Mouse (Mus musculus) midbrain, embryonic 11.5 days (tissue): ENCODE results near the gene BC024978. TPM values are rescaled to one million over a fixed set of nuclear protein-coding genes. Genes with fewer than 3 reads are reported as not detected.

Experiments
- ATAC-seq: fragments of 200-750 bp; cut with Nextera tagmentation; 2 replicates; pipeline ENCODE4 v1.8.0; 2017; ENCODE audit warnings: moderate TSS enrichment, moderate library complexity; ENCODE audit not compliant: low FRiP score
- DNase-seq: peaks from one replicate; pipeline ENCODE4 v3.0.0; 2015; ENCODE audit warnings: low spot score; ENCODE audit errors: missing footprints
- H3K27ac ChIP-seq: fragments of 300-500 bp; sonication (generic); 2 replicates; pipeline ENCODE4 v1.5.1; 2014; ENCODE audit warnings: low read depth, low read length
- H3K27me3 ChIP-seq: fragments of 300-500 bp; sonication (generic); 2 replicates; pipeline ENCODE4 v1.6.1; 2014; ENCODE audit warnings: mild to moderate bottlenecking, low read length, moderate library complexity, mixed read lengths; ENCODE audit not compliant: control insufficient read depth, insufficient read depth
- H3K36me3 ChIP-seq: fragments of 300-500 bp; sonication (generic); 2 replicates; pipeline ENCODE4 v1.6.1; 2014; ENCODE audit warnings: mild to moderate bottlenecking, low read length, moderate library complexity, mixed read lengths; ENCODE audit not compliant: control insufficient read depth, insufficient read depth
- H3K4me1 ChIP-seq: fragments of 300-500 bp; sonication (generic); 2 replicates; pipeline ENCODE4 v1.6.1; 2014; ENCODE audit warnings: low read length; ENCODE audit not compliant: control insufficient read depth, insufficient read depth
- H3K4me2 ChIP-seq: fragments of 300-500 bp; sonication (generic); 2 replicates; pipeline ENCODE4 v1.6.1; 2014; ENCODE audit warnings: mild to moderate bottlenecking, moderate library complexity
- H3K4me3 ChIP-seq: fragments of 300-500 bp; sonication (generic); 2 replicates; pipeline ENCODE4 v1.5.1; 2014; ENCODE audit warnings: low read depth, low read length
- H3K9ac ChIP-seq: fragments of 300-500 bp; sonication (generic); 2 replicates; pipeline ENCODE4 v1.6.1; 2014; ENCODE audit warnings: low read length
- H3K9me3 ChIP-seq: fragments of 300-500 bp; sonication (generic); 2 replicates; pipeline ENCODE4 v1.6.1; 2016; ENCODE audit warnings: low read length; ENCODE audit not compliant: control insufficient read depth
- WGBS: fragments of 180-500 bp; shearing (Covaris S2); extraction: QIAGEN DNeasy Blood & Tissue Kit; methylation state at CpG from one replicate; pipeline ENCODE4 v1.1.7; 2014; 5-methylcytosine and 5-hydroxymethylcytosine counted together
- polyA plus RNA-seq: library from polyadenylated mRNA; unstranded; fragments of >200 nt; fragmentation: Nextera tagmentation; extraction: Ambion mirVana; gene quantifications from 2 replicates; pipeline ENCODE4 v1.2.1, GENCODE M21; 2014

Gene BC024978
- polyA plus RNA-seq, 1 experiment from 2014 or later, result 4.0 TPM

DNA sequence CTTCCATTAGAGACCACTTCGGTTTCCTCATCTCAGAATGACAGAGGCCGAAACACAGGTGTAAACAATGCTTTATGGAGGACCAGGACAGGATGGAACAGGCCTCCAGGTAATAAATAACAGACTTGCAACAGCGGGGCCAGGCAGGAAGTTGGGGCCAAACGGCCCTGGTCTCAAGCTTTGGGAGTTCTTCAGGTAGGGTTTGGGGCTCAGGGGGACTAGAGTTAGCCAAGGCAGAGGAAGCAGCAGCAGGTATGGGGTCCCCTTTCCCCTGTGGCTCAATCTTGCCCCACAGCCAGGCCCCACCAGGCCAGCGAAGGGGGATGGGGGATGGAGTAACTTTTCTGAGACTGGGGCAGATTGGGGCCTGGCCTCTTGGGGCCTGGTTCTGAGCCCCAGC lies 27.2 kb upstream of the BC024978 start:
- H3K4me1 ChIP-seq, result peaks cover 29% of the 10 kb centered on the region
- no peak overlapping the region for H3K4me3 ChIP-seq
- no peak overlapping the region for H3K9ac ChIP-seq
- peaks cover 5% of the 10 kb centered on the region; the same call in 1 of the 2 replicates for H3K36me3 ChIP-seq
- H3K27me3 ChIP-seq, result no peaks in the 10 kb centered on the region
- no peak for DNase-seq
- H3K9me3 ChIP-seq, result no peaks in the 10 kb centered on the region
- WGBS, result 95% methylated on average over 5 of the region's 5 CpGs
- no peak overlapping the region for H3K4me2 ChIP-seq
- no peak overlapping the region for H3K27ac ChIP-seq
- no peak for ATAC-seq

- Histone ChIP-seq H3K27ac (no peak overlapping the region), H3K36me3 (no peaks in the 10 kb centered on the region), H3K4me3 (no peak overlapping the region), H3K9me3 (no peaks in the 10 kb centered on the region), H3K27me3 (no peaks in the 10 kb centered on the region), H3K4me1 (peaks cover 5% of the 10 kb centered on the region), H3K4me2 (no peak overlapping the region), H3K9ac (no peak overlapping the region)
- no peak for DNase-seq
- 96% methylated on average over 3 of the region's 3 CpGs for whole genome bisulfite sequencing
- ATAC-seq, result no peak
These were observed 24.6 kb upstream of the BC024978 start for GRCm38 (mm10) chr7:27170981-27171380.

DNA sequence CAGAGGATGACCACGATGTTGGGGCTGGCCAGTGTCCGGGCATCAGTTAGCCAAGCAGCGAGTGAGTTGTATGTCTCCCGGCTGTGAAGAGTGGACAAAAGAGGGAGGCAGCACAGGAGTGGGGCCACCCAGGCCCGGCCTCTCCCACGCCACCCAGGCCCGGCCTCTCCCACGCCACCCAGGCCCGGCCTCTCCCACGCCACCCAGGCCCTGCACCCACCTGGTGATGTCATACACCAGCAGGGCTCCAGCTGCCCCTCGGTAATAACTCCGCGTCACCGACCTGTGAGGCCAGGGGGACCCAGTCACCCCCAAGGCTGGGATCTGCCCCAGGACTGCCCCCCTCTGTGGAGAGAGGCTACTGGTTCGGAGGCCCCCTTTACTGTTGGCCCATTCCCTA lies 21.1 kb upstream of the BC024978 start:
- H3K27ac ChIP-seq, result no peak overlapping the region
- H3K9me3 ChIP-seq, result no peaks in the 10 kb centered on the region
- no peaks in the 10 kb centered on the region for H3K27me3 ChIP-seq
- ATAC-seq, result no peak
- H3K4me2 ChIP-seq, result no peak overlapping the region
- no peak overlapping the region for H3K9ac ChIP-seq
- no peak overlapping the region for H3K4me3 ChIP-seq
- H3K36me3 ChIP-seq, result no peaks in the 10 kb centered on the region
- no peak for DNase-seq
- peaks cover 5% of the 10 kb centered on the region for H3K4me1 ChIP-seq
- WGBS, result 93% methylated on average over 15 of the region's 15 CpGs

GRCm38 (mm10) chr7:27174896-27175295 lies 20.7 kb upstream of the BC024978 start:
- 97% methylated on average over 7 of the region's 7 CpGs for WGBS
- no peak overlapping the region for H3K27ac ChIP-seq
- H3K4me3 ChIP-seq, result no peak overlapping the region
- no peaks in the 10 kb centered on the region for H3K27me3 ChIP-seq
- H3K9me3 ChIP-seq, result no peaks in the 10 kb centered on the region
- no peak overlapping the region for H3K4me2 ChIP-seq
- H3K36me3 ChIP-seq, result no peaks in the 10 kb centered on the region
- H3K9ac ChIP-seq, result no peak overlapping the region
- DNase-seq, result no peak
- ATAC-seq, result no peak
- peaks cover 6% of the 10 kb centered on the region for H3K4me1 ChIP-seq

- ATAC-seq (peak; percentile 8; the same call in 1 of the 2 replicates), DNase-seq (no peak)
- peak overlapping the region; percentile 72 for H3K4me3 ChIP-seq
- H3K36me3 ChIP-seq, result no peaks in the 10 kb centered on the region
- H3K27ac ChIP-seq, result peak overlapping the region; percentile 87
- H3K4me2 ChIP-seq, result peak overlapping the region; percentile 44
- H3K4me1 ChIP-seq, result peaks cover 8% of the 10 kb centered on the region
- H3K27me3 ChIP-seq, result no peaks in the 10 kb centered on the region
- peak overlapping the region; percentile 66 for H3K9ac ChIP-seq
- 31% methylated on average over 4 of the region's 4 CpGs for WGBS
- no peaks in the 10 kb centered on the region for H3K9me3 ChIP-seq
These were observed 17.6 kb upstream of the BC024978 start for GRCm38 (mm10) chr7:27177942-27178323.

DNA sequence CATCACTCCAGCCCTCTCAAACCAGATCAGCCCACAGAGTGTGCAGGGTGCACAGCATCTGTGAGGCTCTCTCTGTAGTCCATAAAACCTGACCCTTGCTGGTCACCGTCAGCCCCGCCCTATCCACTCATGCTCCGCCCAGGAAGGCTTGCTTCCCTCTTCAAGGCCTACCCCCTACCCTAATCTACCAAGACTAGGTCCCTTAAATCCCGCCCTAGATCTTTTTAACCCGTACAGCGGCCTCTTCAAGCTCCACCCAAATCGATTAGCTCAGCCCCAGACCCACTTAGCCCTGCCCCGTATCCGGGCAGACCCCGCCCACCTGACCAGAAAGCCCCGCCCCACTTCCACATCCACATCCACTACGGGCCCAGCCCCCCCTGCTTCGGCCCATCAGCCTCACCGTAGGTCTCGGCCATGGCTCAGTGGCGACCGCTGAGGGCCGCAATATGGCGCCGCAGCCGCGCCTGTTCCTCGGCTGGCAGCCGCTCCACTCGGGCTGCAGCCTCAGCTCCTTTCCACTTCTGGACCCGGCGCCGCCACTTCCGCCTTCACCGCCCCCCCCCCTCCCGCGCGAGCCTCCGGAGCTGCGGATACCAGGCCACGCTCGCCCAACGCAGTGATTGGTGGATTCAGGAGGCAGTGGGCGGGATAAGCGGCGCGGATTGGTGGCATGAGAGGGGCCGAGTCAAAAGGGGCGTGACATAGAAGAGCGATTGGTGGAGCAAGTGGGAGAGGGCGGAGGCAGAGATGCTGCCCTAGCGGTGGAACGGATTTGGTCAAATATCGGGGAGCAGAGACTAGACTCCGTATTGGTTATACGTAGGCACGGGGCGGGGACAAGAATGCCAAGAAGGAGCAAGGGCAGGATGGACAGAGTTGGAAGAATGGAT lies 17.0 kb upstream of the BC024978 start, which contains the start of gene Rab4b:
Gene Rab4b (minus strand): TSS at position 573 of the 893 bp plus-strand sequence.
- peak; percentile 99 for DNase-seq
- Histone ChIP-seq H3K36me3 (no peaks in the 10 kb centered on the region), H3K9me3 (no peaks in the 10 kb centered on the region), H3K9ac (peak within 1 kb of the TSS; percentile 66), H3K27ac (peak within 1 kb of the TSS; percentile 87), H3K4me1 (peaks cover 8% of the 10 kb centered on the region), H3K4me2 (peak within 1 kb of the TSS; percentile 50), H3K27me3 (no peaks in the 10 kb centered on the region), H3K4me3 (peak within 1 kb of the TSS; percentile 72)
- under 1% methylated on average over 53 of the region's 53 CpGs for WGBS
- ATAC-seq, result peak; percentile 98

- Histone ChIP-seq H3K4me2 (peak overlapping the region; percentile 50), H3K9me3 (no peaks in the 10 kb centered on the region), H3K27me3 (no peaks in the 10 kb centered on the region), H3K27ac (peak overlapping the region; percentile 69), H3K36me3 (no peaks in the 10 kb centered on the region; the same call in 1 of the 2 replicates), H3K4me3 (peak overlapping the region; percentile 72), H3K4me1 (peaks cover 8% of the 10 kb centered on the region), H3K9ac (peak overlapping the region; percentile 58)
- ATAC-seq, result no peak
- no peak for DNase-seq
- WGBS, result 48% methylated on average over 16 of the region's 16 CpGs
These were observed 16.2 kb upstream of the BC024978 start for GRCm38 (mm10) chr7:27179217-27179918.

- Histone ChIP-seq H3K4me1 (peaks cover 8% of the 10 kb centered on the region), H3K9me3 (no peaks in the 10 kb centered on the region), H3K27me3 (no peaks in the 10 kb centered on the region), H3K27ac (no peak overlapping the region), H3K4me2 (no peak overlapping the region), H3K4me3 (no peak overlapping the region), H3K36me3 (peaks cover 5% of the 10 kb centered on the region), H3K9ac (no peak overlapping the region)
- ATAC-seq (no peak), DNase-seq (peak; percentile 41)
- 58% methylated on average over 5 of the region's 5 CpGs for WGBS
These were observed 15.5 kb upstream of the BC024978 start for GRCm38 (mm10) chr7:27180036-27180435.
